Mouse (Mus musculus): ENCODE data around the gene Atp8b5. TPM values are rescaled to one million over a fixed set of nuclear protein-coding genes. Genes with fewer than 3 reads are reported as not detected.

Gene Atp8b5
- polyA plus RNA-seq, 1 experiment = 0.77 TPM

DNA sequence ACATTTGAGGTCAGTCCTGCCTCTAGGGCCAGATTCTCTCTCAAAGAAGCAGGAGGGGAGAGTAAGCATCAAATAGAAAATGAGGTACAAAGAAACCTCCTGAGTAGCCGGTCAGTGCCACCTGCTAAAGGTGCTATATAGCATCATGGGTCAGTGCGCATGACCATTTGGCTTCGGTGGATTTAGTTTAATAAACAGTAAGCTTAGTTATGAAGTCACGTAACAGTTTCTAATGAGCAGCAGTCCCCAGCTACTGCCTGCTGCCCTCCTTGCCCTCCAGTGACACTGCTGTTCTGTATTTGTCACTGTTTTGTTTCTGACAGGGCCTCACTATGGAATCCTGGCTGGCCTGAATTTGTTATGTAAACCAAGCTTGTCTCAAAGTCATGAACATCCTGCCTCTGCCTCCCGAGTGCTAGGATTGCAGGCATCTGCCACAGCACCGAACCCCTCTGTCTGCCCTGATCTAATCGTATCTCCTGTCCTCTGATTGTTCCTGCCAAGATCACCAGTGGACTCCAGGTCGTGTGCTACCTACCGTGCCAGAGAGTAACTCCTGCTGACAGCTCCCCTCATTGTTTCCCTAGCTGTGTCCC, 123.0 kb downstream of the Atp8b5 start:
- no peak for TF ChIP-seq CTCF (IDR thresholded peaks at IDR 0.05; ENCODE audit: extremely low read depth, insufficient read depth, low read length)
- Histone ChIP-seq H3K4me3 (ENCODE audit: insufficient read depth, low read length) (no peak overlapping the region), H3K4me1 (ENCODE audit: control insufficient read depth, insufficient read depth, low read length) (peaks cover 9% of the 10 kb centered on the region), H3K27ac (ENCODE audit: insufficient read depth, low read length) (no peak overlapping the region)

DNA sequence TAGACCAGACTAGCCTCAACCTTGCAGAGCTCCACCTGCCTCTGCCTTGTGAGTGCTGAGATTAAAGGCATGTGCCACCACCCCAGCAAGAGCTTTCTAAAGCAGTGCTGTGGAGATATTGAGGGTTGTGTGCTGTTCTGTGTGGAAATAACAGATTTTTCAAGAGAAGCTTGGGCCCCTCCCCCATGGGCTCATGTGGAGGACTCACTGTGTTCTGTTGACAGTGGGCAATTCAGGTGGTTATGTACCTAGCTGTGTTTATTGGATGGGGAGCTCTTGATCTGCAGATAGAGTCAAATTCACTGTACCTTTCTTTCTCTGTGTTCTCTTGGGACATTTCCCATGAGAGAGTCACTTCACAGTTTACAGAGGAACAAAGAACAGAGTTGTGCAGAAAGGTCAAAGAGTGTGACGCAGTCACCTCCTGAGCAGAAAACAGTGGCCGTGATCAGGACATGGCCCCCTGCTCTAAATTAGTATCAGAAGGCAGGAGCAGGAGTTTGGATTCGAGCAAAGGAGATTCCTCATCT, 124.6 kb downstream of the Atp8b5 start:
- Histone ChIP-seq H3K27ac (ENCODE audit: insufficient read depth, low read length) (no peak overlapping the region), H3K4me1 (ENCODE audit: control insufficient read depth, insufficient read depth, low read length) (peaks cover 9% of the 10 kb centered on the region), H3K4me3 (ENCODE audit: insufficient read depth, low read length) (no peak overlapping the region)
- TF ChIP-seq POLR2A (IDR thresholded peaks at IDR 0.05; ENCODE audit: extremely low read depth, insufficient read depth, low read length) (no peak), CTCF (IDR thresholded peaks at IDR 0.05; ENCODE audit: extremely low read depth, insufficient read depth, low read length) (no peak)

DNA sequence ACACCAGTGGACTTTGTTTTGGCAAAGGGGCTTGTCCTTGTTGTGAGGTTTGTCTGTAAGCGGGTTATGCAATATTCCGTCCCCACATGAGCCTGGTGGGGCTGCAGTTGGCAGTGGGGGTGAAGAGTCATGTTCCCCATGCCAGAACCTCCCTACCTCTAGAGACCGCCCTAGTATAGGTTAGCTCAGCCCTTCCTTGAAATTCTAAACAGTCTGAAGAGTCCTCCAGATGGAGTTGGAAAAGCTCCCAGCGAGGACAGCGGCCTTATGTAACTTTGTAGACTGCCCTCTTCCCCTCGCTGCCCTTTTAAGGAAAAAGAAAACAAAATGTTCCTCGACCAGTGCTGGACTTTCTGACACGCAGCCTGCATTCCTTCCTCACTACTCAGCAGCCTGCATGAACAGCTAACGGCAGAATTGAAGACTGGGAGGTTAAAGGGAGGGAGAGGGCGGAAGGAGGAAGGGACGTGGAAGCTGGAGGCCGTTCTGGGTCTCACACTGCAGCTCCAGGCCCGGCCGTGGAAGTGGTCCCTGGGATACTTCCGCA, 127.5 kb downstream of the Atp8b5 start:
- H3K4me3 ChIP-seq (ENCODE audit: insufficient read depth, low read length) = no peak overlapping the region
- peak overlapping the region; percentile 95 for H3K27ac ChIP-seq (ENCODE audit: insufficient read depth, low read length)
- peaks cover 19% of the 10 kb centered on the region for H3K4me1 ChIP-seq (ENCODE audit: control insufficient read depth, insufficient read depth, low read length)
- peak; percentile 28; the same call in 1 of the 2 replicates for TF ChIP-seq POLR2A (IDR thresholded peaks at IDR 0.05; ENCODE audit: extremely low read depth, insufficient read depth, low read length)
- no peak for TF ChIP-seq CTCF (IDR thresholded peaks at IDR 0.05; ENCODE audit: extremely low read depth, insufficient read depth, low read length)

DNA sequence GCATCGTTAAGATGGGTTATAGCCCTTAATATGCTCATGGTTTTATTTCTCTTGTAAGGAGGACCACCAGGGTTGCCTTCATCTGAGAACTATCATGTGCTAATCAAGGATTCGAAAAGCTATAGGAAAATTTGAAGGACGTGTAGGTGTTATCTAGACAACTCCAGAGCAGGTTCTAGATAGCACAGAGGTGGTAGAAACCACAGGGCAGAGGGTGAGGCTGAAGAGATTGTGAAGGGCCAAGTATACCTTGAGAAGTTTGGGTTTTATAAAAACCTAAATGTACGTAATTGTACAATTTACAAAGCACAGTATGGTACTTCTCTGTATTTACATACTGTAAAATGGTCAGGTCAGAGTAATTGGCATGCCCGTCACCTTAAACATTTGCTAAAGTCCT, 128.2 kb downstream of the Atp8b5 start:
- Histone ChIP-seq H3K4me1 (ENCODE audit: control insufficient read depth, insufficient read depth, low read length) (peaks cover 24% of the 10 kb centered on the region), H3K27ac (ENCODE audit: insufficient read depth, low read length) (peak overlapping the region; percentile 95), H3K4me3 (ENCODE audit: insufficient read depth, low read length) (no peak overlapping the region)
- TF ChIP-seq POLR2A (IDR thresholded peaks at IDR 0.05; ENCODE audit: extremely low read depth, insufficient read depth, low read length) (no peak), CTCF (IDR thresholded peaks at IDR 0.05; ENCODE audit: extremely low read depth, insufficient read depth, low read length) (no peak)

- no peak overlapping the region for H3K4me3 ChIP-seq (ENCODE audit: insufficient read depth, low read length)
- peaks cover 26% of the 10 kb centered on the region for H3K4me1 ChIP-seq (ENCODE audit: control insufficient read depth, insufficient read depth, low read length)
- TF ChIP-seq POLR2A (IDR thresholded peaks at IDR 0.05; ENCODE audit: extremely low read depth, insufficient read depth, low read length) (no peak), CTCF (IDR thresholded peaks at IDR 0.05; ENCODE audit: extremely low read depth, insufficient read depth, low read length) (no peak)
- H3K27ac ChIP-seq (ENCODE audit: insufficient read depth, low read length) = no peak overlapping the region
Observed at GRCm38 (mm10) chr4:43395836-43396235, 128.9 kb downstream of the Atp8b5 start.

DNA sequence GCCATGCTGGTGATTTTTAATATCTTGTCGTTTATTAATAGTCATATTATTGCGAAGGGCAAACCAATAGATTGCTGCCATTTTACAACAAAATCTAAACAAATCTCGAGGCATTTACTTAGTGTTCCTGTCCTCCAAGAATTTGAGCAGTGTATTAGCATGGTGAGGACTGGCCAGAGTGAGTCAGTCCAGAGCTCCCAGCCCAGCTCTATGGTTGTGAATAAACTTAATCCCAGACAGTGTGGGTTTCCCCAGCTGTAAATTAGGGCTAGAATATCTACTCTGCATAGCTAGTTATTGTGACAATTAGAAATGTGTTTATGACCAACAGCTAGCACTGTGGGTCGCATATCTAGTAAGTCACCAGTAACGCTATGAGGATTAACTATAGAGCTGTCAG, 129.4 kb downstream of the Atp8b5 start:
- peaks cover 27% of the 10 kb centered on the region for H3K4me1 ChIP-seq (ENCODE audit: control insufficient read depth, insufficient read depth, low read length)
- H3K4me3 ChIP-seq (ENCODE audit: insufficient read depth, low read length) = no peak overlapping the region
- H3K27ac ChIP-seq (ENCODE audit: insufficient read depth, low read length) = no peak overlapping the region
- TF ChIP-seq POLR2A (IDR thresholded peaks at IDR 0.05; ENCODE audit: extremely low read depth, insufficient read depth, low read length) (no peak), CTCF (IDR thresholded peaks at IDR 0.05; ENCODE audit: extremely low read depth, insufficient read depth, low read length) (no peak)

GRCm38 (mm10) chr4:43398014-43398413, 131.1 kb downstream of the Atp8b5 start:
- no peak for TF ChIP-seq CTCF (IDR thresholded peaks at IDR 0.05; ENCODE audit: extremely low read depth, insufficient read depth, low read length)
- Histone ChIP-seq H3K4me3 (ENCODE audit: insufficient read depth, low read length) (no peak overlapping the region), H3K27ac (ENCODE audit: insufficient read depth, low read length) (peak overlapping the region; percentile 62), H3K4me1 (ENCODE audit: control insufficient read depth, insufficient read depth, low read length) (peaks cover 29% of the 10 kb centered on the region)

- Histone ChIP-seq H3K4me3 (ENCODE audit: insufficient read depth, low read length) (no peak overlapping the region), H3K4me1 (ENCODE audit: control insufficient read depth, insufficient read depth, low read length) (peaks cover 26% of the 10 kb centered on the region), H3K27ac (ENCODE audit: insufficient read depth, low read length) (peak overlapping the region; percentile 62)
- TF ChIP-seq POLR2A (IDR thresholded peaks at IDR 0.05; ENCODE audit: extremely low read depth, insufficient read depth, low read length) (no peak), CTCF (IDR thresholded peaks at IDR 0.05; ENCODE audit: extremely low read depth, insufficient read depth, low read length) (no peak)
Observed at GRCm38 (mm10) chr4:43398829-43399331, 131.9 kb downstream of the Atp8b5 start.

- H3K27ac ChIP-seq (ENCODE audit: insufficient read depth, low read length) = peak overlapping the region; percentile 62
- TF ChIP-seq CTCF (IDR thresholded peaks at IDR 0.05; ENCODE audit: extremely low read depth, insufficient read depth, low read length) = no peak
- peaks cover 24% of the 10 kb centered on the region for H3K4me1 ChIP-seq (ENCODE audit: control insufficient read depth, insufficient read depth, low read length)
- no peak overlapping the region for H3K4me3 ChIP-seq (ENCODE audit: insufficient read depth, low read length)
Observed at GRCm38 (mm10) chr4:43399391-43400131, 132.6 kb downstream of the Atp8b5 start.

GRCm38 (mm10) chr4:43400976-43401375, 134.0 kb downstream of the Atp8b5 start:
- H3K27ac ChIP-seq (ENCODE audit: insufficient read depth, low read length) = no peak overlapping the region

More at GRCm38 (mm10) chr4:43400976-43401375, 134.0 kb downstream of the Atp8b5 start:
- TF ChIP-seq CTCF (IDR thresholded peaks at IDR 0.05; ENCODE audit: extremely low read depth, insufficient read depth, low read length) (no peak), POLR2A (IDR thresholded peaks at IDR 0.05; ENCODE audit: extremely low read depth, insufficient read depth, low read length) (no peak)
- Histone ChIP-seq H3K4me3 (ENCODE audit: insufficient read depth, low read length) (no peak overlapping the region), H3K4me1 (ENCODE audit: control insufficient read depth, insufficient read depth, low read length) (peaks cover 25% of the 10 kb centered on the region)

Data from cortical plate, adult 2 months (tissue).